ENCODE assay signal across 28 mouse cellular contexts in genomic region chr1:126149966-126150365, GRCm38 (mm10).
"Had no signal": no experiment of that assay in that cellular context is flagged by ENCODE, and none has a peak within 500 bp of the region (broad histone marks: within the 10 kb centered on the region; RNA-seq: fewer than 3 reads in every experiment).

No protein-coding gene starts in this region.

- H3K9ac ChIP-seq: heart, embryonic 12.5 days; hindbrain, embryonic 12.5 days; hindbrain, embryonic 14.5 days; intestine, embryonic 15.5 days; kidney, embryonic 15.5 days; limb, embryonic 13.5 days; limb, embryonic 15.5 days; liver, embryonic 13.5 days; liver, embryonic 15.5 days had no signal

- DNase-seq: gastrocnemius, adult 2 months; gastrocnemius, postnatal 10 days; gastrocnemius, postnatal 25 days; heart, adult 18-20 months; heart, postnatal 10 days; heart, postnatal 4 days; kidney, adult 2 months; kidney, adult 9 months; kidney, postnatal 14 days; kidney, postnatal 36 days; layer of hippocampus, adult 9-11 months; layer of hippocampus, postnatal 36 days; left cerebral cortex, postnatal 4 days; liver, embryonic 13.5 days had no signal

- H3K9me3 ChIP-seq: heart, embryonic 10.5 days; heart, embryonic 12.5 days; hindbrain, embryonic 10.5 days; hindbrain, embryonic 12.5 days; intestine, embryonic 15.5 days; kidney, embryonic 15.5 days; limb, embryonic 13.5 days; limb, embryonic 15.5 days; liver, embryonic 13.5 days; liver, embryonic 15.5 days had no signal

- H3K36me3 ChIP-seq: heart, embryonic 10.5 days; heart, embryonic 12.5 days; hindbrain, embryonic 10.5 days; hindbrain, embryonic 12.5 days; intestine, embryonic 15.5 days; kidney, embryonic 15.5 days; limb, embryonic 13.5 days; limb, embryonic 15.5 days; liver, embryonic 13.5 days; liver, embryonic 15.5 days had no signal

- H3K4me2 ChIP-seq: heart, embryonic 12.5 days; hindbrain, embryonic 12.5 days; hindbrain, embryonic 14.5 days; intestine, embryonic 15.5 days; kidney, embryonic 15.5 days; limb, embryonic 13.5 days; limb, embryonic 15.5 days; liver, embryonic 13.5 days; liver, embryonic 15.5 days had no signal

- H3K4me3 ChIP-seq: gastrocnemius, adult 2 months; heart, embryonic 10.5 days; heart, embryonic 12.5 days; hindbrain, embryonic 10.5 days; hindbrain, embryonic 12.5 days; intestine, embryonic 15.5 days; kidney, embryonic 15.5 days; limb, embryonic 13.5 days; limb, embryonic 15.5 days; liver, embryonic 13.5 days; liver, embryonic 15.5 days had no signal

- H3K4me1 ChIP-seq: hindbrain, embryonic 10.5 days; hindbrain, embryonic 12.5 days; intestine, embryonic 15.5 days; kidney, embryonic 15.5 days; limb, embryonic 13.5 days; limb, embryonic 15.5 days; liver, embryonic 13.5 days; liver, embryonic 15.5 days had no signal

- H3K27me3 ChIP-seq: heart, embryonic 12.5 days; hindbrain, embryonic 12.5 days; intestine, embryonic 15.5 days; kidney, embryonic 15.5 days; limb, embryonic 13.5 days; limb, embryonic 15.5 days; liver, embryonic 13.5 days; liver, embryonic 15.5 days had no signal

- ATAC-seq: hindbrain, embryonic 16.5 days; inflammation-experienced regulatory T-cells, adult 6 months; intestine, embryonic 15.5 days; intestine, postnatal 0 days had no signal

- H3K27ac ChIP-seq: gastrocnemius, adult 2 months; heart, embryonic 10.5 days; hindbrain, embryonic 10.5 days; hindbrain, embryonic 12.5 days; hindbrain, embryonic 14.5 days; intestine, embryonic 15.5 days; kidney, embryonic 15.5 days; kidney, postnatal 0 days; limb, embryonic 13.5 days; limb, embryonic 15.5 days; liver, embryonic 13.5 days; liver, embryonic 15.5 days had no signal
